Mouse (Mus musculus) liver, adult 2 months (tissue): ENCODE measurements around the gene Kif1b.

Experiments
- CTCF ChIP-seq: fragments of 200-500 bp; IDR thresholded peaks from 2 replicates; pipeline ENCODE4 v1.5.1; 2011; ENCODE audit warnings: low read depth, low read length, control low read depth
- POLR2A ChIP-seq: fragments of 200-500 bp; IDR thresholded peaks from 2 replicates; pipeline ENCODE4 v1.6.1; 2011; ENCODE audit warnings: low read length, control low read depth; ENCODE audit not compliant: insufficient read depth; ENCODE audit errors: extremely low read depth

DNA sequence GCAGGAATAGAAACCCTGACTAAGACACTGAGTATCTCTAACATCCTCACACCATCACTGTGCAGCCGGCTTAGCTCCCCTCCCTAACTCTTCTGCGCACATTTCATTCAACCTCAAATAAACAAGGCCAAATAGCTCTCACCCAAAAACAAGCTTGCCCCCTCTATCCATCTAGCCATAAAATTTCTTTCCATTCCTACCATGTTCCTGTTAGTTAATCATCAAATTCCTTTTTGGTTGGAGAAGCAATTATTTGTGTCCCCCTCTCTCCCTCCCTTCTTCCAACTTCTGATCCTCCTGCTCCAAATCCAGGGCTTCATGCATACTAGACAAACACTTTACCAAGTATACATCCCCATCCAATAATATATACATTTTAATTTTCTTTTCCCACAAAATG, 11.0 kb downstream of the Kif1b start:
- TF ChIP-seq POLR2A = no peak
- no peak for TF ChIP-seq CTCF
